Mouse (Mus musculus) erythroblast, adult 5-6 weeks (primary cell): Measurements from ENCODE around the gene Rassf1. TPM values are rescaled to one million over a fixed set of nuclear protein-coding genes. Genes with fewer than 3 reads are reported as not detected.

Experiments
- ATAC-seq: replicated peaks from 2 replicates; pipeline ENCODE4 v1.8.0; 2016; ENCODE audit warnings: moderate number of reproducible peaks, mild to moderate bottlenecking, moderate TSS enrichment, inconsistent platforms; ENCODE audit not compliant: poor library complexity, low FRiP score, severe bottlenecking
- total RNA-seq, 2 experiments: library from RNA; stranded (forward) in 1 of 2; stranded (reverse) in 1 of 2; fragments of 150-400 nt in 1 of 2; fragments of 200-764, 138-1000 nt in 1 of 2; gene quantifications; 2 replicates each; pipeline versions ENCODE4 v1.2.3 to v1.2.4; 2015 to 2017; ENCODE audit warnings: low replicate concordance in 2 of 2

The Rassf1 gene
- total RNA-seq, 2 experiments from 2014 or later = 7.3 to 14.8 TPM

- ATAC-seq = no peak
Observed at GRCm38 (mm10) chr9:107594281-107595062, 43.1 kb downstream of the Rassf1 start.

- ATAC-seq = no peak
Observed at GRCm38 (mm10) chr9:107596619-107597569, 45.5 kb downstream of the Rassf1 start.

GRCm38 (mm10) chr9:107598385-107598784 lies 47.0 kb downstream of the Rassf1 start:
- no peak for ATAC-seq

- no peak for ATAC-seq
Observed at GRCm38 (mm10) chr9:107599433-107599832, 48.1 kb downstream of the Rassf1 start.

GRCm38 (mm10) chr9:107599842-107600241 lies 48.5 kb downstream of the Rassf1 start:
- ATAC-seq = no peak

- ATAC-seq = no peak
Observed at GRCm38 (mm10) chr9:107600745-107601144, 49.4 kb downstream of the Rassf1 start.

GRCm38 (mm10) chr9:107601275-107601674 lies 49.9 kb downstream of the Rassf1 start:
- no peak for ATAC-seq

GRCm38 (mm10) chr9:107602068-107602648 lies 50.8 kb downstream of the Rassf1 start:
- ATAC-seq = peak; percentile 81

GRCm38 (mm10) chr9:107603251-107603650 lies 51.9 kb downstream of the Rassf1 start:
- no peak for ATAC-seq

GRCm38 (mm10) chr9:107605041-107605661 lies 53.8 kb downstream of the Rassf1 start:
- ATAC-seq = no peak

GRCm38 (mm10) chr9:107606591-107606990 lies 55.2 kb downstream of the Rassf1 start:
- no peak for ATAC-seq

- ATAC-seq = no peak
Observed at GRCm38 (mm10) chr9:107607036-107607435, 55.7 kb downstream of the Rassf1 start.

- ATAC-seq = no peak
Observed at GRCm38 (mm10) chr9:107607653-107608245, 56.4 kb downstream of the Rassf1 start.

GRCm38 (mm10) chr9:107608741-107609432 lies 57.5 kb downstream of the Rassf1 start, which contains the start of gene Sema3b:
TSS of gene Sema3b (minus strand) at chr9:107609229.
- ATAC-seq = no peak

GRCm38 (mm10) chr9:107609433-107609830 lies 58.1 kb downstream of the Rassf1 start:
- ATAC-seq = no peak

GRCm38 (mm10) chr9:107611456-107612190 lies 60.3 kb downstream of the Rassf1 start:
- ATAC-seq = no peak
